Comparison of ENCODE assay signal across 15 mouse cellular contexts in the genomic region with DNA sequence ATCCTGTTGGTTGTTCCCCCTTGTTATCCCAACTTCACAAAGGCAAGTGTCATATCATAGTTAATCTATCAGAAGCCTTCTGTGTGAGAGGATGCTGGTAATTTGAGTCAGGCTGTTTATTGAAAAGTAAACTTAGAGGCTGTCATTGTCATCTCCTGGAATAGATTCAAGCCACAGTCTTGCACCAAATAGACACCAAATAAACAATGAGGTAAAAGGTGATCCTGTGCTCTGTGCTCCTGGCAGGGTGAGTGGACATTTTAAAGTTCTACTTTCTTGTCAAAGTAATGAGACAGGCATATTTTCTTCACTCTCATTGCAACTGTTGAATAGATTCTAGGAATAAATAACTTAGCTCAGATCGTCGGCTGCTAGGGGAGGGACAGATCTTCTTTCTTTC.
"Had no signal": no experiment of that assay in that cellular context is flagged by ENCODE, and none has a peak within 500 bp of the region (broad histone marks: within the 10 kb centered on the region; RNA-seq: fewer than 3 reads in every experiment).

No protein-coding gene starts in this region.

- DNase-seq: kidney, adult 18-20 months; kidney, postnatal 10 days; lung, adult 18-20 months; lung, postnatal 10 days; lung, postnatal 4 days; midbrain, embryonic 14.5 days; retina, postnatal 1 day; right cerebral cortex, postnatal 4 days; spleen, adult 18-20 months; thymus, adult 2 months; thymus, postnatal 36 days had no signal

- H3K27me3 ChIP-seq: limb, embryonic 15.5 days; neural tube, embryonic 12.5 days had no signal

- H3K9ac ChIP-seq: limb, embryonic 15.5 days; liver, embryonic 14.5 days; neural tube, embryonic 12.5 days had no signal

- H3K27ac ChIP-seq: limb, embryonic 15.5 days; liver, embryonic 14.5 days; midbrain, embryonic 10.5 days; neural tube, embryonic 12.5 days had no signal

- H3K4me1 ChIP-seq: midbrain, embryonic 10.5 days; neural tube, embryonic 12.5 days had no signal

- H3K4me2 ChIP-seq: limb, embryonic 15.5 days; neural tube, embryonic 12.5 days had no signal

- H3K9me3 ChIP-seq: limb, embryonic 15.5 days; midbrain, embryonic 10.5 days; neural tube, embryonic 12.5 days had no signal

- H3K4me3 ChIP-seq: limb, embryonic 15.5 days; midbrain, embryonic 10.5 days; neural tube, embryonic 12.5 days had no signal

- H3K36me3 ChIP-seq: limb, embryonic 15.5 days; midbrain, embryonic 10.5 days; neural tube, embryonic 12.5 days had no signal
